Mouse (Mus musculus): ENCODE measurements around the gene Clybl. TPM values are rescaled to one million over a fixed set of nuclear protein-coding genes. Genes with fewer than 3 reads are reported as not detected.

Gene Clybl
- polyA plus RNA-seq, 1 experiment = 40.6 TPM

- H3K4me1 ChIP-seq (ENCODE audit: control insufficient read depth, insufficient read depth, low read length) = no peaks in the 10 kb centered on the region; the same call in 1 of the 2 replicates
- 47% methylated on average over 14 of the region's 14 CpGs for WGBS
- H3K27ac ChIP-seq (ENCODE audit: insufficient read depth, low read length) = no peak overlapping the region
- TF ChIP-seq POLR2A (IDR thresholded peaks at IDR 0.05; ENCODE audit: borderline replicate concordance, insufficient read depth, low read length) (no peak), CTCF (IDR thresholded peaks at IDR 0.05; ENCODE audit: borderline replicate concordance, insufficient read depth, low read depth, low read length) (no peak)
- H3K4me3 ChIP-seq (replicated peaks; ENCODE audit: insufficient read depth, low read depth, low read length) = no peak overlapping the region
- no peaks in the 10 kb centered on the region for H3K27me3 ChIP-seq (ENCODE audit: control insufficient read depth, insufficient read depth, low read length)
- DNase-seq = no peak
Measured at GRCm38 (mm10) chr14:122271104-122271746, 89.7 kb downstream of the Clybl start.

- H3K27ac ChIP-seq (ENCODE audit: insufficient read depth, low read length) = no peak overlapping the region
- no peaks in the 10 kb centered on the region for H3K4me1 ChIP-seq (ENCODE audit: control insufficient read depth, insufficient read depth, low read length)
- no peaks in the 10 kb centered on the region for H3K27me3 ChIP-seq (ENCODE audit: control insufficient read depth, insufficient read depth, low read length)
- WGBS = 86% methylated on average over 8 of the region's 8 CpGs
- no peak overlapping the region for H3K4me3 ChIP-seq (replicated peaks; ENCODE audit: insufficient read depth, low read depth, low read length)
- TF ChIP-seq POLR2A (IDR thresholded peaks at IDR 0.05; ENCODE audit: borderline replicate concordance, insufficient read depth, low read length) (no peak), CTCF (IDR thresholded peaks at IDR 0.05; ENCODE audit: borderline replicate concordance, insufficient read depth, low read depth, low read length) (no peak)
- no peak for DNase-seq
Measured at GRCm38 (mm10) chr14:122277142-122277541, 95.6 kb downstream of the Clybl start.

GRCm38 (mm10) chr14:122279462-122280308, 98.2 kb downstream of the Clybl start:
- H3K4me3 ChIP-seq (replicated peaks; ENCODE audit: insufficient read depth, low read depth, low read length) = no peak overlapping the region
- no peaks in the 10 kb centered on the region for H3K27me3 ChIP-seq (ENCODE audit: control insufficient read depth, insufficient read depth, low read length)
- DNase-seq = no peak
- 69% methylated on average over 16 of the region's 16 CpGs for WGBS
- H3K4me1 ChIP-seq (ENCODE audit: control insufficient read depth, insufficient read depth, low read length) = no peaks in the 10 kb centered on the region
- TF ChIP-seq CTCF (IDR thresholded peaks at IDR 0.05; ENCODE audit: borderline replicate concordance, insufficient read depth, low read depth, low read length) = no peak
- TF ChIP-seq POLR2A (IDR thresholded peaks at IDR 0.05; ENCODE audit: borderline replicate concordance, insufficient read depth, low read length) = no peak
- no peak overlapping the region for H3K27ac ChIP-seq (ENCODE audit: insufficient read depth, low read length)

GRCm38 (mm10) chr14:122280309-122281071, 99.0 kb downstream of the Clybl start:
- Histone ChIP-seq H3K4me1 (ENCODE audit: control insufficient read depth, insufficient read depth, low read length) (no peaks in the 10 kb centered on the region), H3K27ac (ENCODE audit: insufficient read depth, low read length) (no peak overlapping the region), H3K4me3 (replicated peaks; ENCODE audit: insufficient read depth, low read depth, low read length) (no peak overlapping the region), H3K27me3 (ENCODE audit: control insufficient read depth, insufficient read depth, low read length) (no peaks in the 10 kb centered on the region)
- WGBS = 72% methylated on average over 21 of the region's 21 CpGs
- no peak for DNase-seq
- TF ChIP-seq POLR2A (IDR thresholded peaks at IDR 0.05; ENCODE audit: borderline replicate concordance, insufficient read depth, low read length) = no peak
- no peak for TF ChIP-seq CTCF (IDR thresholded peaks at IDR 0.05; ENCODE audit: borderline replicate concordance, insufficient read depth, low read depth, low read length)

- 79% methylated on average over 9 of the region's 9 CpGs for WGBS
- no peak for DNase-seq
Measured at GRCm38 (mm10) chr14:122281072-122281634, 99.6 kb downstream of the Clybl start.

GRCm38 (mm10) chr14:122283959-122284358, 102.5 kb downstream of the Clybl start:
- WGBS = 98% methylated on average over 5 of the region's 5 CpGs

More at GRCm38 (mm10) chr14:122281072-122281634, 99.6 kb downstream of the Clybl start:
- Histone ChIP-seq H3K27ac (ENCODE audit: insufficient read depth, low read length) (no peak overlapping the region), H3K27me3 (ENCODE audit: control insufficient read depth, insufficient read depth, low read length) (no peaks in the 10 kb centered on the region), H3K4me1 (ENCODE audit: control insufficient read depth, insufficient read depth, low read length) (no peaks in the 10 kb centered on the region), H3K4me3 (replicated peaks; ENCODE audit: insufficient read depth, low read depth, low read length) (no peak overlapping the region)
- no peak for TF ChIP-seq CTCF (IDR thresholded peaks at IDR 0.05; ENCODE audit: borderline replicate concordance, insufficient read depth, low read depth, low read length)
- TF ChIP-seq POLR2A (IDR thresholded peaks at IDR 0.05; ENCODE audit: borderline replicate concordance, insufficient read depth, low read length) = no peak

GRCm38 (mm10) chr14:122296399-122296798, 114.9 kb downstream of the Clybl start:
- Histone ChIP-seq H3K27me3 (ENCODE audit: control insufficient read depth, insufficient read depth, low read length) (no peaks in the 10 kb centered on the region), H3K4me1 (ENCODE audit: control insufficient read depth, insufficient read depth, low read length) (no peaks in the 10 kb centered on the region), H3K27ac (ENCODE audit: insufficient read depth, low read length) (no peak overlapping the region), H3K4me3 (replicated peaks; ENCODE audit: insufficient read depth, low read depth, low read length) (no peak overlapping the region)
- no peak for TF ChIP-seq POLR2A (IDR thresholded peaks at IDR 0.05; ENCODE audit: borderline replicate concordance, insufficient read depth, low read length)
- no peak for TF ChIP-seq CTCF (IDR thresholded peaks at IDR 0.05; ENCODE audit: borderline replicate concordance, insufficient read depth, low read depth, low read length)
- 78% methylated on average over 4 of the region's 4 CpGs for WGBS
- DNase-seq = no peak

More at GRCm38 (mm10) chr14:122283959-122284358, 102.5 kb downstream of the Clybl start:
- H3K4me1 ChIP-seq (ENCODE audit: control insufficient read depth, insufficient read depth, low read length) = no peaks in the 10 kb centered on the region
- no peak overlapping the region for H3K4me3 ChIP-seq (replicated peaks; ENCODE audit: insufficient read depth, low read depth, low read length)
- TF ChIP-seq CTCF (IDR thresholded peaks at IDR 0.05; ENCODE audit: borderline replicate concordance, insufficient read depth, low read depth, low read length) = no peak
- no peak for TF ChIP-seq POLR2A (IDR thresholded peaks at IDR 0.05; ENCODE audit: borderline replicate concordance, insufficient read depth, low read length)
- H3K27me3 ChIP-seq (ENCODE audit: control insufficient read depth, insufficient read depth, low read length) = no peaks in the 10 kb centered on the region
- no peak overlapping the region for H3K27ac ChIP-seq (ENCODE audit: insufficient read depth, low read length)
- DNase-seq = no peak

Measured in cerebellum, adult 2 months (tissue).